Mouse (Mus musculus): ENCODE data around the gene Skil.
"Not testable (repeated sequence)": the region's sequence is repeated elsewhere in the genome, so short reads cannot be mapped to it uniquely, and the experiment has no call there.

The Skil gene

GRCm38 (mm10) chr3:31109108-31109507, 14.2 kb downstream of the Skil start:
- ATAC-seq (ENCODE audit: insufficient number of reproducible peaks, low FRiP score, low TSS enrichment), result no peak

GRCm38 (mm10) chr3:31123098-31123497, 28.2 kb downstream of the Skil start:
- no peak for ATAC-seq (ENCODE audit: insufficient number of reproducible peaks, low FRiP score, low TSS enrichment)

GRCm38 (mm10) chr3:31126303-31126702, 31.4 kb downstream of the Skil start:
- ATAC-seq (ENCODE audit: insufficient number of reproducible peaks, low FRiP score, low TSS enrichment), result no peak

- no peak for ATAC-seq (ENCODE audit: insufficient number of reproducible peaks, low FRiP score, low TSS enrichment)
Observed at GRCm38 (mm10) chr3:31126848-31127247, 32.0 kb downstream of the Skil start.

- no peak for ATAC-seq (ENCODE audit: insufficient number of reproducible peaks, low FRiP score, low TSS enrichment)
Observed at GRCm38 (mm10) chr3:31129766-31130165, 34.9 kb downstream of the Skil start.

GRCm38 (mm10) chr3:31133664-31134063, 38.8 kb downstream of the Skil start:
- no peak for ATAC-seq (ENCODE audit: insufficient number of reproducible peaks, low FRiP score, low TSS enrichment)

- no peak for ATAC-seq (ENCODE audit: insufficient number of reproducible peaks, low FRiP score, low TSS enrichment)
Observed at GRCm38 (mm10) chr3:31134246-31134645, 39.4 kb downstream of the Skil start.

GRCm38 (mm10) chr3:31134696-31135095, 39.8 kb downstream of the Skil start:
- no peak for ATAC-seq (ENCODE audit: insufficient number of reproducible peaks, low FRiP score, low TSS enrichment)

- ATAC-seq (ENCODE audit: insufficient number of reproducible peaks, low FRiP score, low TSS enrichment), result not testable (repeated sequence)
Observed at GRCm38 (mm10) chr3:31136591-31136990, 41.7 kb downstream of the Skil start.

- ATAC-seq (ENCODE audit: insufficient number of reproducible peaks, low FRiP score, low TSS enrichment), result no peak
Observed at GRCm38 (mm10) chr3:31138454-31139424, 43.9 kb downstream of the Skil start.

- ATAC-seq (ENCODE audit: insufficient number of reproducible peaks, low FRiP score, low TSS enrichment), result no peak
Observed at GRCm38 (mm10) chr3:31141621-31142020, 46.8 kb downstream of the Skil start.

GRCm38 (mm10) chr3:31145222-31145621, 50.4 kb downstream of the Skil start:
- ATAC-seq (ENCODE audit: insufficient number of reproducible peaks, low FRiP score, low TSS enrichment), result not testable (repeated sequence)

GRCm38 (mm10) chr3:31145641-31146290, 50.9 kb downstream of the Skil start:
- peak; percentile 84 for ATAC-seq (ENCODE audit: insufficient number of reproducible peaks, low FRiP score, low TSS enrichment)

GRCm38 (mm10) chr3:31148595-31148994, 53.7 kb downstream of the Skil start:
- no peak for ATAC-seq (ENCODE audit: insufficient number of reproducible peaks, low FRiP score, low TSS enrichment)

GRCm38 (mm10) chr3:31149706-31150105, 54.8 kb downstream of the Skil start, which contains the start of gene Cldn11:
Gene Cldn11, plus strand, starts transcription at chr3:31149920.
- 0 out of 2 replicates have a peak, but pooled peaks have one; percentile 57 for ATAC-seq (ENCODE audit: insufficient number of reproducible peaks, low FRiP score, low TSS enrichment)

GRCm38 (mm10) chr3:31152108-31152507, 57.2 kb downstream of the Skil start:
- ATAC-seq (ENCODE audit: insufficient number of reproducible peaks, low FRiP score, low TSS enrichment), result no peak

GRCm38 (mm10) chr3:31156126-31156525, 61.3 kb downstream of the Skil start:
- no peak for ATAC-seq (ENCODE audit: insufficient number of reproducible peaks, low FRiP score, low TSS enrichment)

- no peak for ATAC-seq (ENCODE audit: insufficient number of reproducible peaks, low FRiP score, low TSS enrichment)
Observed at GRCm38 (mm10) chr3:31157776-31158175, 62.9 kb downstream of the Skil start.

GRCm38 (mm10) chr3:31160046-31160445, 65.2 kb downstream of the Skil start:
- ATAC-seq (ENCODE audit: insufficient number of reproducible peaks, low FRiP score, low TSS enrichment), result no peak

GRCm38 (mm10) chr3:31161336-31161735, 66.5 kb downstream of the Skil start:
- ATAC-seq (ENCODE audit: insufficient number of reproducible peaks, low FRiP score, low TSS enrichment), result no peak

GRCm38 (mm10) chr3:31162860-31163259, 68.0 kb downstream of the Skil start:
- ATAC-seq (ENCODE audit: insufficient number of reproducible peaks, low FRiP score, low TSS enrichment), result no peak
